Mouse (Mus musculus) common myeloid progenitor, adult 5-6 weeks (primary cell): ENCODE measurements around the gene Itpka. TPM values are rescaled to one million over a fixed set of nuclear protein-coding genes. Genes with fewer than 3 reads are reported as not detected.

Experiments used
- ATAC-seq: replicated peaks from 2 replicates; pipeline ENCODE4 v1.8.0; 2016; ENCODE audit warnings: low read depth, mild to moderate bottlenecking, moderate TSS enrichment, inconsistent platforms; ENCODE audit not compliant: poor library complexity, severe bottlenecking
- total RNA-seq: library from RNA; stranded (forward); fragments of 200-1000, 187-1606 nt; gene quantifications from 2 replicates; pipeline ENCODE4 v1.2.3, GENCODE M21; 2017

Itpka gene
- total RNA-seq, 1 experiment from 2014 or later, result 0.18 TPM

DNA sequence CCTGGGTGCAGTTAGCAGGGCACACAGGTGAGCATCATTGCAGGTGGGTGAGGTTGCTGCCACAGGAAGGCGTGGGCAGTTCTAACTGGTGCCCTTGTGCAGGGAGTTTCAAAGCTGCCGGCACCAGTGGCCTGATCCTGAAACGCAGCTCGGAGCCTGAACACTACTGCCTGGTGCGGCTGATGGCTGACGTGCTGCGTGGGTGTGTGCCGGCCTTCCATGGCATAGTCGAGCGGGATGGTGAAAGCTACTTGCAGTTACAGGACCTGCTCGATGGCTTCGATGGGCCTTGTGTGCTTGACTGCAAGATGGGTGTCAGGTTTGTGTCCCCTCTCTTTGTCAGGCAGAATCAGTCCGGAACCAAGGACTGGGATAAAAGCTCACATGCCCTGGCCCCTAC is 7.1 kb downstream of the Itpka start:
- ATAC-seq, result no peak

- no peak for ATAC-seq
These were observed 15.5 kb downstream of the Itpka start for GRCm38 (mm10) chr2:119757601-119758100.

DNA sequence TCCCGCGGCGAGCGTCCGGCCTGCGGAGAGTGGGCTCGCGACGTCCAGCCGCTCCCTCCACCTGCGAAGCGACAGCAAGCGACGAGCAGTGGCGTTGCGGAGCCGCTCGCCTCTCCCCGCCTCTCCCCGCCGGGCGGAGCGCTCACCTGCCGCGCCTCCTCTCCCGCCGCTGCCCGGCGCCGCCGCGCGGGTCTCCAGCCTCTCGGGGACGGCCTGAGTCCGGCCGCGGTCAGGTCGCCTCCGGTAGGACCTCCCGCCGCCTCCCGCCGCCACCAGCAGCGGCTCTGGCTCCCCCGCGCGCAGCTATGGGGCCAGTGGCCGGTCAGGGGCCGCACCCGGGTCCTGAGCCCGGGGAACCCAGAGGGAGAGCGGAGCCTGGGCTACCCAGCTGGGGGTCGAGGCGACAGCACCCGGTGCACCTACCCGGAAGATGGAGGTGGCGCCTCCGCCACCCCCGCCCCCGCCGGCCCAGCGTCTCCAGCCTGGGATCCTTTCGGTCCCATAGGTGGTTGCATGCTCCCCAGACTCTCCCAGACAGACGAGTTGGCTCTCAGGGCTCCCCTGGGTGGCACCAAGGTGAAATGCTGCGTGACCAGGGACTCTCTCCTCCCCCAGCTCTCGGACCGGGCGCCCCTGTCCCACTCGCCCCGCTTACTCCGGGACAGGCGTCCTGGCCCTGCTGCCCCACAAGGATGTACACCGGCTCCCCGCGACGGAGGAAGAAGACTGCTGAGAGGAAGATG is 16.1 kb downstream of the Itpka start:
- peak; percentile 5 for ATAC-seq

GRCm38 (mm10) chr2:119758844-119759835 is 17.0 kb downstream of the Itpka start:
- ATAC-seq, result peak; percentile 62

DNA sequence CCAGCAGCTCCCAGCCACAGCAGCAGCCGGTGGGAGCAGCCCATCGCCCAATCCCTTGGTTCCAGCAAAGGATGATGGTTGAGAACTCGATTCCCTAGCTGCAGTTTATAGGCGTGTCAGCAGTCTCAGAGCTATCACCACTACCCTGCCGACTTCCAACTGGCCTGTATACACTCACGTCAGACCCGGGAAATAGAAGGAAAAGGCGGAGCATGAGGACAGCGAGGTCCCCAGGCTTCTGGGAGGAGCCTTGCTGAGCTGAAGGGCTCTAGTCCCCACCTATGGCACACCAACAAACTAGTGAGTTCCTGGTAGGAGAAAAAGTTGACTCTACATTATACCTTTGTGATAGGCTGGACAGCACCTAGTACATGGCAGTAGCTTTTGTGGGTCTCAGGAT is 18.1 kb downstream of the Itpka start, which contains the start of gene Ltk:
TSS of gene Ltk (minus strand) at position 181 of the 400 bp plus-strand sequence.
- no peak for ATAC-seq

DNA sequence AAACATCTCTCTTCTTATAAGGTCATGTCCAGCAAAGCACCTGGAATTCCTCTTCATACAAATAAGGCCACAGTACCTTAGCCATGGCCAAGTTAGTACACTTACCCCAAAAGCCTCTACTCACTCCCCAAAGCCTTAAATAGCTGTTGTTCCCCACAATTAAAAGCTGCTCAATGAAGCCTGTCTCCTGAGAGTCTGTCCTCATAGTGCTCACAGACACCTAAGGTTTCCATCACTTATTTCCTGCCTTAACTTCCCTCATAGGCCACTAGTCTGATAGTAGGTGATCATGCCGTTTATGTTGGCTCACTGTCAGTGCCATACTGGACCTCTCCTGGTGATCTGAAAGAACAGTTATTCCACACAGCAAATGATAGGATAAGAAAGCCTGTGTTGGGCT is 20.1 kb downstream of the Itpka start:
- ATAC-seq, result no peak

DNA sequence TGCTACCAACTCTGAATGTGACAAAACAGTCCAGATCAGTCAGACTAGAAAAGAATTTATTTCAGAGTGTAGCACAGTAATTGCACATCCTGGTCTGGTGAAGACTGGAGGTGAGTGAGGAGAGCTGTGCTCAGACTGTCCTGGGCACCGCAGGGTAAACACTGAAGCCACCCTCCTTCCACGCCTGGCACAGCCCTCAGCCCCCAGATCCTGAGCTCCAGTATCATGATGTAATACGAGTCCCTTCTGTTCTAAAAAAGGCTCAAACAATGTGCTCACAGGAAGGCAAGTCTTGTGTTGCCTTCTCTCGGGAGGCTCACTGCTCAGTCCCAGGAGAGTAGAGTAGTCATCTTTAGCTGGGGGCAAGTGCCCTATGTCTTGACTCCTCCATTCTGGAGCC is 21.8 kb downstream of the Itpka start:
- no peak for ATAC-seq

GRCm38 (mm10) chr2:119767246-119767645 is 25.1 kb downstream of the Itpka start:
- no peak for ATAC-seq

GRCm38 (mm10) chr2:119787206-119787883 is 45.2 kb downstream of the Itpka start, which contains the start of gene Rpap1:
Gene Rpap1 (minus strand): TSS chr2:119787537.
- peak; percentile 99 for ATAC-seq

DNA sequence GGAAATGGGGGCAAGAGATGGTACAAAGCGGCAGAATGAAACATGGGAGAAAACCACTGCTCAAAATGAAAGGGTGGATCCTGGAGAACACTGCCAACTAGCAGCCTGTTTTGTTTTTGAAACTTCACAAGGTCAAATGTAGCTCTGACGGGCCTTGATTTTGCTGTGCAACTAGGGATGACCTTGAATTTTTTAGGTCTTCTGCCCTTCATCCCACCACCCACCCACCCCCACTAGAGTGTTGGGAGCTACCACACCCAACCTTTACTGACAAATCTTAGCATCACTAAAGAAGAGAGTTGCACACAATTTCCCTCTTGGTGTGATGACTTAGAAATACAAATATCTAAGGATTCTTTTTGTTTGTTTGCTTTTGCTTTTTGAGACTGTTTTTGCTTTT is 47.9 kb downstream of the Itpka start:
- ATAC-seq, result no peak

DNA sequence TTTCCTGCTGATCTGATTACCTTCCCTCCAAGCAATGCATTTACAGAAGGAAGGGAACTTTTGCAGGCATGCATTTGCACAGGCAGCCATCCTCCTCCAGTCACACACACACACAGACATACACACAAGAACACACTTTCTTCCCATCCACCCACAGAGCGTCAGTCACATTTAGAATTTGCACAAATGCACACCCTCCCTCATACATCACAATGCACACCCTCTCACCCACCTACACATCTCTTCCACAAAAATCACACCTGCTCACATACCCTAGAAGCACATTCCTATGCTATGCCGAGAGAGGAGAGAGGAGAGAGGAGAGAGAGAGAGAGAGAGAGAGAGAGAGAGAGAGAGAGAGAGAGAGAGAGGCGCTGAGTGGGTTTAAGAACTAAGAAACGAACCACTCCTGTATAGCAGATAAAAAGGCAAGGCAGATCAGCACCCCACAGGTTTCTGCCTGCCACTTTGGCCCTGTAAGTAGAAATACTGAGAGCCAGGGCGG is 55.2 kb downstream of the Itpka start, which contains the start of gene Tyro3:
TSS of gene Tyro3 (plus strand) at position 455 of the 505 bp plus-strand sequence.
- no peak for ATAC-seq

GRCm38 (mm10) chr2:119798246-119798927 is 56.2 kb downstream of the Itpka start:
- ATAC-seq, result peak; percentile 55

- ATAC-seq, result peak; percentile 9; the same call in 1 of the 2 replicates
These were observed 57.2 kb downstream of the Itpka start for GRCm38 (mm10) chr2:119799181-119799960.

DNA sequence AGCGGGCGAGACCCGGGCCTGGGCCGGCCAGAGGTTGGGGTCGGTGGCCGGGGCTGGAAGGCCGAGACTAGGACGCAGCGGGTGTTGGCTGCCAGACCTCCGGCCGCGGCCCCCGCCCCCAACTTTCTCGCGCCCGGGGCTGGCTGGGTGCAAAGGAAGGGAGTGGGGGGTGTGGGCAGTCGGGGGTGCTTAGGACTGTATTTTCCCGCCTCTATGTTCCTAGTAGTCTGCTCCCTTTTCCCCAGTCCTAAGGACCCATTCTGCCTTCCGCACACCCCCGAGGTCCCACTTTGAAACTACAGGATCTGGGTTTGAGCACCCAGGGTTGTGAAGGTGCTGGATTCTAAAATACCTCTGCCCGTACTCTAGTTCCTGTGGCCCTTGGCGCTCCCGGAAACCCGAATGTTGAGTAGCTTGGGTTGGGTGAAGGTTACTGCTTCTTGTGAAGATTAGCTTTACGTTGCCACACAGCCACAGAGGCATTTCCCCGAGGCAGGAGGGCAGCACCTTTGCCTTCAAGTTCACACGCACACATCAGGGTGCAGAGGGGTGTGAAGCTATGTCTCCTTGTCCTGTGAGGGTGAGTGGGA is 57.9 kb downstream of the Itpka start:
- no peak for ATAC-seq
